Mouse (Mus musculus) urinary bladder, postnatal 10 days (tissue): ENCODE results near the gene Gnai2.
"Not testable (repeated sequence)": the region's sequence is repeated elsewhere in the genome, so short reads cannot be mapped to it uniquely, and the experiment has no call there.

Experiments used
- DNase-seq: peaks from one replicate; pipeline ENCODE4 v3.0.0; 2022; ENCODE audit warnings: low spot score

The Gnai2 gene

DNA sequence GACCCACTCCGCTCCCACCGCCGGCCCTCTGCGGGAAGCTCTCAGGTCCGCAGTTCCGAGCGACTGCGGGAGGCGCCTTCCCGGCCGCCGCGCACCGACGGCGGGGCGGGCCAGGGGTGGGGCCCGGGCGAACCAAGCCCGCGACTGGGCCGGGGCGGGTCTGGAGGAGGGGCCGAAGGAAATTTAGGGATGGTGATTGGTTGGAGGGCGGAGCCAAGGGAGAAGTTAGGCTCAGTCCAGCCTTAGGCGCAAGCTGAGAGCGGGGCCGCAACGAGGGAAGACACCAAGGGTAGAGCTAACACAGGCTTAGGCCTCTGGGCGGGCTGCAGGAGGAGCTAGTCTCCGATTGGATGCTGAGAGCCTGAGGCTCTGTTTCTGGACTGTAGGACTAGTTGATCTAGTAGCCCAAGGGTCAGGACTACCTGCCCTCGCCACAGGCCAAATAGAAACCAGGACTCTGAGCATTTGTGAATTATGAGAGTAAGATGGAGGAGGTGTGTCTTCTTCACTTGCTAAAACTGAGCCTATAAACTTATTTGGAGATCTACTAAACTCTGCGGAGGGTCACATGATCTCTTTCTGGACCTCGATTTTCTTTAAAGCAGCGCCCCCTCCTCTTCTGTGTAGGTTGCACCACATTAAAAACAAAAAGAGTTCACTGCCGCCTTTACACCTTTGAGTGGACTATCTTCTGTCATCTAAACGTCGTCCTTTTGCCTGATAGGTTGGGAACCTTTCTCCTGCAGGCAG, at the start of gene Gnai2:
Gnai2 (minus strand) TSS at position 89 of the 750 bp plus-strand sequence.
- peak; percentile 81 for DNase-seq

DNA sequence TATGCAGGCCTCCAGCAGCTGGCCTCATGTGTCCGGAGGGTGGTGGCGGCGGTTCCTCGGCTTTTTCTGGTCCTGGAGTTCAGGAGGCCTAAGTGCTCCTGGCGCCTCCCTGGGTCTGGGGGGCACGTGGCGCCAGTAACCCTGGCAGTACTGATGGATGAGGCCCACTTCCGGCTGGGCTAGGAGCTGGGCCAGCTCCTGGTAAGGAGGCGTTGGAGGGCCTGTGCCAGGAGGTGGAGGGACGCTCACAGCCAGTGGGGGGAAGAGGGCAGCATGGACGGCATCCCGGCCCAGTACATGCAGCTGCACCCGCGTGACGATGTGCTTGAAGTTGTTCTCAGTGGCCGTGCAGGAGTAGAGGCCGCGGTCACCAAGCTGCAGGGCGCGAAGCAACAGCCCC, 47.2 kb upstream of the Gnai2 start:
- no peak for DNase-seq

DNA sequence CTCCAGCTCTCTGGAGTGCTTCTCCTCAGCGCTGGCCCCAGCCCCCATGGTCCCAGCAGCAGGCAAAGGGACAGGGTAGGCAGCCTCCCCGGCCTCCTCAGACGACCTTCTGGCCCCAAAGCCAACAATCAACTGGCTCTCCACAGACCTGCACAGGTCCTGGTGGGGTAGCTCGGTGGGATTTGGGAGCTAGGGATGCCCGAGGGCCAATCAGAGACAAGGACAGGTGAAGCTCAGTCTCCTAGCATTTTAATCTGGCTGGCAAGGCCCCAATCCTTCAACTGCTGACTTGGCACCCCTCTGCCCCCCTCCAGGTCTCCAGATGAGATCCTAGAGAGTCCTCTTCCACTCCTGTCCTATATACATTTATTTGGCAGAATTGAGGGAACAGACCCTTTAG, 44.3 kb upstream of the Gnai2 start, which contains the start of gene Gnat1:
Gnat1 (minus strand) TSS at position 212 of the 400 bp plus-strand sequence.
- DNase-seq, result no peak

DNA sequence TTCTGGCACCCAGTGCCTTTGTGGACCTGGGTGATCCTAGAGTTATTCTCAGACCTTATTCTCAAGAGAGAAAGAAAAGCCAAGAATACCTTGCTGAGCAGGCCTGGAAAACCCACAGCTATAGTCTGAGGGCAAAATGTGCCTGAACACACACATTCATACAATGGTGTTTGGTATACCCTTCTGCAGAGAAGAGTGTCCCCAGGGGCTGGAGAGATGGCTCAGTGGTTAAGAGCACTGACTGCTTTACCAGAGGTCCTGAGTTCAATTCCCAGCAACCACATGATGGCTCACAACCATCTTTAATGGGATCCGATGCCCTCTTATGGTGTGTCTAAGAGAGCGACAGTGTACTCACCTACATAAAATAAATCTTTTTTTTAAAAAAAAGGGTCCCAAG, 43.7 kb upstream of the Gnai2 start:
- DNase-seq, result no peak

DNA sequence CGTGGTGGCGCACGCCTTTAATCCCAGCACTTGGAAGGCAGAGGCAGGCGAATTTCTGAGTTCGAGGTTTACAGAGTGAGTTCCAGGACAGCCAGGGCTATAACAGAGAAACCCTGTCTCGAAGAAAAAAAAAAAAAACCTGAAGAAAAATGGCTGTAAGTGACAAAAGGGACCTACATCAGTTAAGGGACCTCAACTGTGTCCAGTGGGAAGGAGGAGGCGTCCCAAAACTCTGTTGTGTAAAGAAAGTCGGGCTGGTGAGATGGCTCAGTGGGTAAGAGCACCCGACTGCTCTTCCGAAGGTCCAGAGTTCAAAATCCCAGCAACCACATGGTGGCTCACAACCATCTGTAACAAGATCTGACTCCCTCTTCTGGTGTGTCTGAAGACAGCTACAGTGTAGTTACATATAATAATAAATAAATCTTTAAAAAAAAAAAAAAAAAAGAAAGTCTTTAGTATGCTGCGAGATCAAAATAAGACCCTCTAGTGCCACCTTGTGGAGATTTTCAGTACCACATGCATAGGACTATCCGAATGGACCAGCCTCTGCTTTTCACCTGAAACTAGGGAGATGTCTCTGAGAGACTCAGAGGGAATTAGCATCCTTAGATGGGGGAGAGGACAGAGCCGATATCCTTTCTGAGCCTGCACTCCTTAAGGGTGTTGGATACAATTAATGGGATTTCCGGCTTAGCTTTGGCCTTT, 42.8 kb upstream of the Gnai2 start:
- DNase-seq, result not testable (repeated sequence)

DNA sequence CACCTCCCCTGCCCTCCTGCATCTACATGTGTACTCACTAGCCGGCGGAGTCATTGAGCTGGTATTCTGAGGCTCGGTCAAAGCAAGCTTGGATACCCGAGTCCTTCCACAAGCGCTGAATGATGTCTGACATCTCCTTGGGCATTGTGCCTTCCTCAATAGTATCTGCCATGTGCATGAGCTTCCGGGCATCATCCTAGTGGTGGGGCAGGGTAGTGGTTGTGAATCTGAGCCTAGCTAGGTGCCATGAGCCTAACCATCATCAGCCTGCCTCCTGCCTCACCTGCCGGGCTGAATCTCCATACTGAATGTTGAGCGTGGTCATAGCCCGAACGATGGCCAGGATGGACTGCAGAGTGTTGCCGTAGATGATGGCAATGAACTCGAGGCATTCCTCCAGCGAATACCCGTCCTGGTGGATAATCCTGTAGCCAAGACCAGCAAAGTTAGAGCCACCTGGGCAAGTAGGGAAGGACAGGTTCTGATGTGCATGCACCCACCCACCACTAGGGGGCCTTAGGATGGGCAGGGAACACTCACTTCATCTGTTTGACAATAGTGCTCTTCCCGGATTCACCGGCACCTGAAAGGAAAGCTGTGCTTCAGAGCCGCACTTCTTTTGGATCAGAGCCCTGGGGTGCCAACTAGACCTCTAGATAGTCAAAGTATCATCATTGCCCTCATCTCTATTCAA, 42.1 kb upstream of the Gnai2 start:
- DNase-seq, result no peak

DNA sequence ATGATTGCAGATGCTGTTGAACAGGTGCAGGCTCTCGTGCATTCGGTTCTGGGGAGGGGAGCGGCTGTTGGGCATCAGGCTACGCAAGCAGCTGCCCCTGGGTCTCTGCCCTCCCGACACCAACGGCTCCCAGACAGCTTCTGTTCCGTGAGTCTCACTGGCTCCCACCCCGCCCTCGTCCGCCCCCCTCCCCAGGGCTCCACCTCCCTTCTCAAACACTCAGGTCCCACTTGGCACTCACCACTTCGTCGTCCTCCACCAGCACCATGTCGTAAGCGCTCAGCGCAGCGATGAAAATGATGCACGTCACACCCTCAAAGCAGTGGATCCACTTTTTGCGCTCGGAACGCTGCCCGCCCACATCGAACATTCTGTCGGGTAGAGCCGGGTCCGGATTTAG, 41.1 kb upstream of the Gnai2 start:
- no peak for DNase-seq

DNA sequence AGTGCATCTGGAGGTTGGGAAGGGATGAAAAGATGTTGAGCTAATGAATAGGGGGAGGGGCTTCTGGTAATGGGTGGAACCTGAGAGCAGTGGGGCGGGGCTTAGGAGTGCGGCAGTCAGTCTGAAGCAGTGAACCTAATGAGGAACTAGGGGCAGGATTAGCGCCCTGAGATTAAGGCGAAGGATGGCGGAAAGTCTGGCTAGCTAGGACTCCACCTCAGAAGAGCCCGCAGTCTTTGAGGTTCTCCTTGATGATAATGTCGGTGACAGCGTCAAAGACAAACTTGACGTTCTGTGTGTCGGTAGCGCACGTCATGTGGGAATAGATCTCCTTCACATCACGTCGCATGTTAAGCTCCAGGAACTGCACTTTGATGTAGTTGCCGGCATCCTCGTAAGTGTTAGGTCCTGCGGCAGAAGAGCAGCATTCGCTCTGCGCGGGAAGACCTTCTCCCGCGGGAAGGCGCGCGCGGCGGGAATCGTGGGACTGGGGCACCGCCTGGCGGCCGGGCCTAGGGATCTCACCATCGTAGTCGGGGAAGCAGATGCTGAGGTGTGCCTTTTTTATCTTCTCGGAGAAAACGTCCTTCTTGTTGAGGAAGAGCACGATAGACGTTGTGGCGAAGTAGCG, 40.6 kb upstream of the Gnai2 start:
- DNase-seq, result no peak

DNA sequence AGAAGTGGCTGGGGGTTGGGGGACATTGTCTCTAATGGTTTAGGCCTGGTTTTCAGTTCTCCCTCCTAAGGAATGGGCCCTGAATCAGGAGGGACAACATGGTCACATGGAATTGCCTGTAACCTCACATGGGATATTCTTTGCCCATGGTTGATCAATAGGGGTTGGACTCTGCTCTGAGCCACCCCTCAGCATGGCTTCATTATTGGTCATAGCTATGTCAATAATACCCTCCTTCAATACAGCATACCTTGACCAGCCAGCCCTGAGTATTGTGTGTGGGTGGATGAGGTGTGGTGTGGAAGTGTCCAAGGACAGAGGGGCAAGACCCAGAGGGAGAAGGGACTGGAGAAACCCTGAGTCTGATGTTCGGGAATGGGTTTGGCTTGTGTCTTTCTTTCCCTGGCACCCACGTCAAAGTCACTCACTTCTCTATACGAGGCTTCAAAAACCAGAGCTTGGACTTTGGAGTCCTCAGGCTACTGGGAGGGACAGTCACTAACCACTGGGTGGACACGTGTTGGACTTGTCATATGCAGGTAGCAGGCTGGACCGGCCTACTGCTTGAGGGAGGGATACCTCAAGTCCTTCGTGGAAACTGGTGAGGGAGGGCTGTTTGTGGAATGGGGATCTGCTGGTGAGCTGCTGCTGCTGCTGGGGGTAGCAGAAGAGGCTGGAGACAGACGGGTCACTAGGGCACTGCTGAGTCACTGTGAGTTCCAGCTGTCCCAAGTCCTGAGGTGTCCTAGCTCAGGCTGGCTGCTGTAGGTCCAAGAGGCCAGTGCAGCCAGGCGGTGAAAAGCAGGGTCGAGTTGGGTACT, 39.7 kb upstream of the Gnai2 start:
- no peak for DNase-seq

DNA sequence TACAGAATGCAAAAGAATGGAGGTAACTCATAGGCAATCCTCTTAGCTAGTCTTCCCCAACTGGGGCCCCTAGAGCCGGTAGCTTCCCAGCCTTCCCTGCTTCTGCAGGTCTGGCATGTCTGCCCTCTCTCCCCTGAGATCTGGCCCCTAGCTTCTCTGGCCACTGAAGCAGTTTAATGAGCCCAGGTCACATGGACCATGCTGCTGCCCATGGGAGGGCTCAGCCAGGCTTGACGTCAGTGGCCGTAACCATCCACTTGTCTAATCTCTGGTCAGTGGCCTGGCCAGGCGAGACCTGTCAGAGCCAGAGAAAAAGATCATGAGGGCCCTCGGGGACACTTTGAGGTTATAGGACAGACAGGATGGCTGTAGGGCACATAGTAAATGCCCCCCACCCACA, 35.1 kb upstream of the Gnai2 start:
- DNase-seq, result no peak

DNA sequence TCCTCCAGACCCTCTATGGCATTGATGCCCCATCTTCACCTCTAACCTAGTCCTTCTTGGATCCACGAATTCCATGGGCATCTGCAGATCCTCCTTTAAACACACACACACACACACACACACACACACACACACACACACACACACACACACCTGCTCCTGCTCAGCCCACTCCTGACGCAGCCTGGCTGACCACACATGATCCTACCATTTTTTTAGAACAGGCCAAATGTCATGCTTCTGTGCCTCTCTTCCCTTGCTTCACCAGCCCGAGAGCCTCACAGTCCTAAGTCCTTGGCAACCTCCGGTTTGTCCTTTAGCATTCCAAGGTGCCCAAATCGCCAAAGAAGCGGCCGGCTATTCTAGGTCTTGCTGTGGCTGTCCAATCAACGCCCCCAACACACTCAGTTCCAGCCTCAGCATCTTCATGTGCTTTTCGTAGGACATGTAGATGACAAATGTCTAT, 34.3 kb upstream of the Gnai2 start, which contains the start of gene Slc38a3:
Slc38a3 (minus strand) TSS at position 51 of the 466 bp plus-strand sequence.
- no peak for DNase-seq

DNA sequence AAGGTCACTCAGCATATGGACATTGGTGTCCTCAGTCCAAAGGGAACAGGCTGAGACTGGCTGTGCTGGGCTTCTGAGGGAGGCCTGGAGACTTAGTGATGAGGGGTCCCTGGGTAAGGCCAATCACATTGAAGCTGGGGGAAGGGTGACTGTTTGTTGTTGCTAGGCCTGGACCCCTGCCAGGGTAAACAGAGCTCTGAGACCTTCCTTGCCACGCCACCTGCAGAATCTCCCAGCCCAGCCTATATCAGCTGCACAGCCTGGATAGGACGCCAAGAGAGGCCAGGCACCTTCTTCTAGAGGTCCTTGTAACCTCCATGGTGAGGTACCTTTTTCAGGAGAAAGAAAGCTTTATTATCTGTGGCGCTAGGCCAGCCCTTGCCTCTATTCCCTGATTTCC, 33.7 kb upstream of the Gnai2 start:
- DNase-seq, result no peak

DNA sequence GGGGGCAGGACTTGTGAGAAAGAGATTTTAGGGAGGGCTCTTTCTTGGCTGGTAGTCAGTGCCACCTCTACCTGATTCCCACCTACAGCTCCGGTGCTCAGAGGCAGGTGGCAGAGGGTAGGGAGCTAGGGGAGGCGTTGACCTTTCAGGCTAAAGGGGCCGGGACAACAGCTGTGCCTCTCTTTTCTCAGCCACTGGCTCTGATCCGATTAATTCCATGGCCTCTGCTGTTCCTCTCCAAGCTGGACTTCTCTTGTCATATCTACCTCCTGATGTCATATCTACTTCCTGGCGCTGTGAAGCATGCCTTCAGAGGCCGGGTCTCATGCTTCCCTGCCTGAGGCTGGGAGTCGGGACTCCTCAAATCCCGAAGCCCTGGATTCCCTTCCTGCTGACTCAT, 32.8 kb upstream of the Gnai2 start:
- DNase-seq, result no peak

DNA sequence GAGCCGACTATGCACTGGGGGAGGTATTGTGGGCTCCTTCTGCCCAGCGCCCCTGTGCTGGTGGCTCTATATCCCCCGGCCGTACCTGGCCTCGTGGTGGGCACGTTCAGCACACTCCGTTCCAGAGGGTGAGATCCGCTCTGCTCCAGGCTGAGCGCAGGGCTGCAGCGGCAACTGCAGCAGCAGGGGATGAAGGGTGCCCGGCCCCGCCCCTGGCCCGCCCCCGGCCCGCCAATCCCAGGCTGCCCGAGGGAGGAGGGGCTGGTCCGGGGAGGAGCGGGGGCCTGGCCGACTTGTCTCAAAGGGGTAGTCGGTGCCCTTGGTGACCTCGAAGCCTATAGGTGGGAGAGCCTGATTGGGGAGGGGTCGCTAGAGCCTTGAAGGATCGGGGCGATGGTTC, 32.1 kb upstream of the Gnai2 start:
- DNase-seq, result no peak

DNA sequence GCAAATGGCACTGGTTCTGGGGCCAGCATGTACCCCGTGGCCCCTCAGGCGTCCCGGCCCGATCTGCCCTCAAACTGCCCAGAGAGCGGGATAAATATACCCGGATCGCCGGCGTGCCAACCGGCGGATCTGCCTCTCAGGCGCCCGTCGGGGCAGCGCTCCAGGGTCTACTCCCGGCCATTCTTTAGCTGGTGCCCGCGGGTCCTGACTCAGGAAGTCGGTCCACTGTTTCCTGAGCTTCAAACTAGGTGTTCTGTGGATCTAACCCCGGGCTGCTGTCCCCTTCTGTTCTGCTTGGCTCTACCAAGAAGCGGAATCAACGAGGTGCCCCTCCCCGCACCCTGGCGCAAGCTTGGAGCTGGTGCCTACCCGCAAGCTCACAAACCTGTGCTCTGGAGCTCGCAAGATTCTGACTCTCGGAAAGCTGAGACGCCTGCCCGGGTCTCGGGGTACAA, 31.6 kb upstream of the Gnai2 start:
- DNase-seq, result no peak

DNA sequence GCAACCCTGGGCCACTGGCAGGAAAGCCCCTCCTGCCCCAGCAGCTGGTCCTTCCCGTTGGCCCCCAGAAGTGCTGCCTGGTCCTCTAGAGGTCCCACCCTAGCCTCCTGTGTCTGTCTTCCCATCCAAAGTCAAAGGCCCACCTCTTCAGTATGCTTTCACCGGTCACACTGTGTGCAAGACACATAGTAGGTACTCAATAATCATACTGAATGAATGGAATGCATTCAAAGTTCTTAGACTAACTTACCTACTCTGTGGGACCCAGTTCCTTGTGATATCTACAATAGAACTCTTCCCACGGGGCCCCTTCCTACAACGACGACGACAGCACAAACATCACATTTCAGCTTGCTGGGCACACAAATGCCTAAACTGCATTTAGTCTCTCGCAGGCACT, 30.1 kb upstream of the Gnai2 start:
- no peak for DNase-seq

DNA sequence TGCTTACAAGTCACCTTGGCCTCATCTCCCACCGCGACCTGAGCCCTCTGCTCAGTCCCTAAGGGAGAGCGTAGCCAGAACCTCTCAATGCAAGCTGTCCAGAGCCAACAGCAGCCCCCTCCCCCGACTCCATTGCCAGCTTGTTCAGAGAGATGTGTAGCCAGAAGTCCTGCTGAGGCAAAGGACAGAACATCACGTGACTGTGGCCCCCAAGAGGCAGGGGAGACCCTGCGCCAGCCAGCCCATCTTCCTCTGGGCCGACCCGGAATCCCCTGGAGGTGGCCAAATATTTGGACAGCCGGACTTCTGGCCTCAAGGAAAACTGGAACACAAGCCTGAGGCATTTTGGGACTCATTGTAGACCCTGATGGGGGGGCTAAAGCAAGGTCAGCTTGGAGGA, 28.4 kb upstream of the Gnai2 start:
- DNase-seq, result no peak

DNA sequence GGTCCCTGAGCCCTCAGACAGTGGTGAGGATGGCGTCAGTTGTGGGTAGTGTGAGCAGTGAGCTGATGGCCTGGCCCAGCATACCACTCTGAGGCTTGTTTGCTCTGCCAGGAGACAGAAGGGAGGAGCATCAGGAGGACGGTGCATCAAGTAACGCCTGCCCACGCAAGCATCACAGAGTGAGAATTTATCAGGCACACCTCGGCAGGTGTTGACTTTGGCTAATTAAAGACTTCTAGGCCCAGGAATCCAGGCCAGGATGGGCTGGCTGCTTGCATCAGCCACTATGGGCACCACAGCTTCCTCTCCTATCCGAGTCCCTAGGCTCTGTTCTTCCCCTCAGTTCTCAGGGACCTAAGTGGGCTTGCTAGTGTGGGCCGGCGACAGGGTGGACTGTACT, 27.2 kb upstream of the Gnai2 start:
- no peak for DNase-seq

DNA sequence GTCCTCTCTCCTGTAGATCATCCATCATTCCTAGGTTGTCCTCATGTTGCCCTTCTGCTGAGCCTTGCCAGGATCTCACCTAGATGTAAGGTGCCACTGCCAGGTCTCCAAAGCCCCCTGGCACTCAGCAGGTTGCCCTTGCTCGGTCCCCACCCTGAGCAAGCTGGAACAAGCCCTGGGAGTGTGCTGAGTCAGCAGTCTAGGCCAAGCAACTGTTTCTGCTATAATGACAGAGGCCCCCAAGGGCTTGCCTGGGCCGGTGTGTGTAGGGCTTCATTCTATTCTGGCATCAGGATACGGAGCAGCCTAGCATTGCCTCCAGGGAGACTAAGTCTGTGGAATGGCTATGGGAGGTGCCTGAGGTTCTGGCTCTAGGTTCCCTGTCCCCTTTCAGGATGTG, 25.6 kb upstream of the Gnai2 start:
- DNase-seq, result no peak

DNA sequence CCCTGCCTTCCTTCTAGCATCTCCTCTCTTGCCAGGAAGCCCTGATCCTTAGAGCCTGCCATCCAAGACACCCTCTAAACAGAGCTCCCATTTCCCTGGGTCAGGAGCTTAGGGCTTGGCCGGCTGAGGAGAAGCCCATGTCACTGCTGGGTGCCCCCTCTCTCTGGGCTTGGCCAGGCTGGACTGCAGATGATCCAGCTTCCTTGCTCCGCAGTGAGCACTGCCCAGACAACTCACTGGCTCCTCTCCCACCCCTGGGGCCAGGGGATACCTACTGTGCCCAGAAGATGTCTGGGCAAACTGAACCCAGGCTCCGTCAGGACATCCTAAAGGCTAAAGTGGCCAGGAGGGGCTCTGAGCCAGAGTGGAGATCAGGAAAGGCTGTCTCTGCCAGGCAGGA, 24.8 kb upstream of the Gnai2 start:
- DNase-seq, result no peak

DNA sequence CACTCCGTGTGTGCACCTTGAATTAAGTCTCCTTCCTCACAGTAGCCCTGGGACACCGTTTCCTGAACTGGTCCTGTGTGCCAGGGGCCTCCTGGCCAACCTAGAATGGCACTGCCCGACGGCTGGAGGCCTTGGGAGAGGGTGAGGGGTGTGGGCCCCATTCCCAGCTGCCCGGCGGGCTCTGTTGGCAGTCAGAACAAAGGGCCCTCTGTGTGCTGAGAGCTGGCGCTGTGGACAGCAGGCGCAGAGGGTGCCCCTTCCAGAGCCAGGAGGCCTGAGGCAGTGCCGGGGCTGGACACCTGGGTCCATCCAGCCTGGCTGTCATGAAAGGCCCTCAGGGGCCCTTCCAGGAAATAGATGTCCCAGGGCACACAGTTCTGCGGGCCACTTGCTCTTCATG, 24.4 kb upstream of the Gnai2 start:
- DNase-seq, result no peak
